Mouse (Mus musculus) liver, embryonic 14.5 days (tissue): ENCODE results near the gene Elovl2.

Experiments
- CTCF ChIP-seq: IDR thresholded peaks from 2 replicates; pipeline ENCODE4 v1.5.1; 2016; ENCODE audit warnings: antibody characterized with exemption, low read depth, control low read depth
- EP300 ChIP-seq: IDR thresholded peaks from 2 replicates; pipeline ENCODE4 v1.6.1; 2016; ENCODE audit warnings: antibody characterized with exemption, low read depth

GRCm38 (mm10) chr13:41226513-41226912 is 6.3 kb upstream of the Elovl2 start:
- no peak for TF ChIP-seq CTCF
- TF ChIP-seq EP300: no peak
